Mouse (Mus musculus) CH12.LX (cell line): ENCODE results near the gene Sf3b4. TPM values are rescaled to one million over a fixed set of nuclear protein-coding genes. Genes with fewer than 3 reads are reported as not detected.

Experiments used
- DNase-seq: peaks from one replicate; pipeline ENCODE4 v3.0.0-alpha.2; 2013; ENCODE audit errors: extremely low read depth
- H3K27ac ChIP-seq: 2 replicates; pipeline ENCODE4 v1.5.1; 2012; ENCODE audit warnings: low read depth, mild to moderate bottlenecking, control low read depth, moderate library complexity; ENCODE audit not compliant: insufficient read depth
- H3K27me3 ChIP-seq: replicated peaks from 2 replicates; pipeline ENCODE3; 2012; ENCODE audit warnings: inconsistent platforms
- H3K36me3 ChIP-seq, 2 experiments: replicated peaks in 1 of 2; 2 replicates each; pipeline versions ENCODE3 to v1.6.1; 2012; ENCODE audit warnings: inconsistent platforms in 1 of 2, low read length in 1 of 2, mild to moderate bottlenecking in 1 of 2, mixed read lengths in 1 of 2, moderate library complexity in 1 of 2; ENCODE audit not compliant: control insufficient read depth in 1 of 2, insufficient read depth in 1 of 2
- H3K4me1 ChIP-seq, 2 experiments: 2 replicates each; pipeline ENCODE4 v1.6.1; 2012; ENCODE audit warnings: inconsistent platforms in 1 of 2, moderate library complexity in 1 of 2; ENCODE audit not compliant: insufficient read depth in 2 of 2, control insufficient read depth in 1 of 2
- H3K4me2 ChIP-seq: 2 replicates; pipeline ENCODE4 v1.6.1; 2012; ENCODE audit warnings: low read depth, mild to moderate bottlenecking, control low read depth; ENCODE audit not compliant: poor library complexity, insufficient read depth, severe bottlenecking
- H3K4me3 ChIP-seq, 3 experiments: fragments of 150-350 bp in 1 of 3; sonication (generic) in 1 of 3; replicated peaks in 1 of 3; 2 replicates each; pipeline versions ENCODE3 to v1.5.1; 2011 to 2012; ENCODE audit warnings: low read depth in 2 of 3, low read length in 2 of 3, mild to moderate bottlenecking in 2 of 3, moderate library complexity in 2 of 3, control low read depth in 1 of 3, improper control_type of control experiment in 1 of 3, inconsistent platforms in 1 of 3, mixed read lengths in 1 of 3; ENCODE audit not compliant: poor library complexity in 1 of 3
- H3K79me2 ChIP-seq: replicated peaks from 2 replicates; pipeline ENCODE4 v1.6.1; 2012; ENCODE audit warnings: mild to moderate bottlenecking, moderate library complexity; ENCODE audit not compliant: control insufficient read depth, poor library complexity, insufficient read depth, severe bottlenecking; ENCODE audit errors: extremely low read depth
- H3K9ac ChIP-seq: 2 replicates; pipeline ENCODE4 v1.6.1; 2012; ENCODE audit warnings: low read depth, mild to moderate bottlenecking, control low read depth, moderate library complexity; ENCODE audit not compliant: insufficient read depth
- H3K9me3 ChIP-seq: replicated peaks from 2 replicates; pipeline ENCODE3; 2012; ENCODE audit warnings: low read length, inconsistent platforms, mixed read lengths
- BHLHE40 ChIP-seq: IDR thresholded peaks from 2 replicates; pipeline ENCODE4 v1.6.1; 2011; ENCODE audit warnings: mild to moderate bottlenecking, low read depth, low read length, improper control_type of control experiment
- CHD2 ChIP-seq: IDR thresholded peaks from 2 replicates; pipeline ENCODE4 v1.6.1; 2011; ENCODE audit warnings: low read length, improper control_type of control experiment
- CTCF ChIP-seq, 2 experiments: IDR thresholded peaks in 1 of 2; conservative IDR thresholded peaks in 1 of 2; 2 replicates each; pipeline ENCODE4 v1.5.1; 2011 to 2012; ENCODE audit warnings: low read depth in 2 of 2, low read length in 2 of 2, improper control_type of control experiment in 1 of 2, inconsistent platforms in 1 of 2, mild to moderate bottlenecking in 1 of 2, moderate library complexity in 1 of 2
- E2F4 ChIP-seq: IDR thresholded peaks from 2 replicates; pipeline ENCODE4 v1.6.1; 2011; ENCODE audit warnings: low read depth, low read length, improper control_type of control experiment; ENCODE audit not compliant: insufficient replicate concordance
- ELF1 ChIP-seq: IDR thresholded peaks from 2 replicates; pipeline ENCODE4 v1.6.1; 2014; ENCODE audit warnings: low read depth, mild to moderate bottlenecking, inconsistent platforms, low read length, improper control_type of control experiment
- EP300 ChIP-seq: IDR thresholded peaks from 2 replicates; pipeline ENCODE4 v1.6.1; 2011; ENCODE audit warnings: low read length, improper control_type of control experiment
- ETS1 ChIP-seq: conservative IDR thresholded peaks from 2 replicates; pipeline ENCODE4 v1.6.1; 2012; ENCODE audit warnings: low read depth, mild to moderate bottlenecking, inconsistent platforms, low read length, improper control_type of control experiment, moderate library complexity
- GABPA ChIP-seq: IDR thresholded peaks from 2 replicates; pipeline ENCODE4 v1.6.1; 2012; ENCODE audit warnings: low read depth, low read length, improper control_type of control experiment, inconsistent platforms; ENCODE audit not compliant: insufficient replicate concordance
- HCFC1 ChIP-seq: IDR thresholded peaks from 2 replicates; pipeline ENCODE4 v1.6.1; 2012; ENCODE audit warnings: low read depth, mild to moderate bottlenecking, inconsistent platforms, low read length, improper control_type of control experiment
- IRF4 ChIP-seq: IDR thresholded peaks from 2 replicates; pipeline ENCODE4 v1.6.1; 2014; ENCODE audit warnings: low read depth, mild to moderate bottlenecking, inconsistent platforms, low read length, improper control_type of control experiment
- JUN ChIP-seq: IDR thresholded peaks from 2 replicates; pipeline ENCODE4 v1.6.1; 2011; ENCODE audit warnings: low read depth, mild to moderate bottlenecking, low read length, improper control_type of control experiment, moderate library complexity; ENCODE audit not compliant: insufficient read depth
- JUND ChIP-seq: conservative IDR thresholded peaks from 2 replicates; pipeline ENCODE4 v1.6.1; 2011; ENCODE audit warnings: low read depth, low read length, improper control_type of control experiment
- KAT2A ChIP-seq: IDR thresholded peaks from 2 replicates; pipeline ENCODE4 v1.6.1; 2012; ENCODE audit warnings: low read length, improper control_type of control experiment, inconsistent platforms; ENCODE audit not compliant: insufficient replicate concordance
- MAFK ChIP-seq: IDR thresholded peaks from 2 replicates; pipeline ENCODE4 v1.6.1; 2011; ENCODE audit warnings: low read length, improper control_type of control experiment; ENCODE audit not compliant: insufficient replicate concordance
- MAX ChIP-seq: IDR thresholded peaks from 2 replicates; pipeline ENCODE4 v1.6.1; 2011; ENCODE audit warnings: low read length, improper control_type of control experiment
- MAZ ChIP-seq: IDR thresholded peaks from 2 replicates; pipeline ENCODE4 v1.6.1; 2012; ENCODE audit warnings: low read depth, mild to moderate bottlenecking, inconsistent platforms, low read length, improper control_type of control experiment, moderate library complexity
- MEF2A ChIP-seq: IDR thresholded peaks from 2 replicates; pipeline ENCODE4 v1.6.1; 2014; ENCODE audit warnings: low read depth, mild to moderate bottlenecking, inconsistent platforms, low read length, improper control_type of control experiment, borderline replicate concordance
- MXI1 ChIP-seq: IDR thresholded peaks from 2 replicates; pipeline ENCODE4 v1.6.1; 2011; ENCODE audit warnings: mild to moderate bottlenecking, low read depth, low read length, improper control_type of control experiment
- MYC ChIP-seq: IDR thresholded peaks from 2 replicates; pipeline ENCODE4 v1.6.1; 2011; ENCODE audit warnings: low read depth, mild to moderate bottlenecking, improper control_type of control experiment, low read length
- NELFE ChIP-seq: IDR thresholded peaks from 2 replicates; pipeline ENCODE4 v1.6.1; 2011; ENCODE audit warnings: low read depth, low read length, improper control_type of control experiment
- NRF1 ChIP-seq: IDR thresholded peaks from 2 replicates; pipeline ENCODE4 v1.6.1; 2014; ENCODE audit warnings: low read depth, mild to moderate bottlenecking, inconsistent platforms, low read length, improper control_type of control experiment, moderate library complexity
- PAX5 ChIP-seq: IDR thresholded peaks from 2 replicates; pipeline ENCODE4 v1.6.1; 2012; ENCODE audit warnings: low read length, inconsistent platforms, mixed read lengths
- POLR2A ChIP-seq: IDR thresholded peaks from 2 replicates; pipeline ENCODE4 v1.6.1; 2011; ENCODE audit warnings: low read depth, mild to moderate bottlenecking, improper control_type of control experiment, low read length
- POLR2AphosphoS2 ChIP-seq: IDR thresholded peaks from 2 replicates; pipeline ENCODE4 v1.6.1; 2011; ENCODE audit warnings: low read depth, low read length, improper control_type of control experiment
- RAD21 ChIP-seq: IDR thresholded peaks from 2 replicates; pipeline ENCODE4 v1.6.1; 2011; ENCODE audit warnings: low read depth, mild to moderate bottlenecking, low read length, improper control_type of control experiment, moderate library complexity
- RCOR1 ChIP-seq: conservative IDR thresholded peaks from 2 replicates; pipeline ENCODE4 v1.6.1; 2012; ENCODE audit warnings: low read depth, mild to moderate bottlenecking, inconsistent platforms, low read length, improper control_type of control experiment
- SIN3A ChIP-seq: IDR thresholded peaks from 2 replicates; pipeline ENCODE4 v1.6.1; 2012; ENCODE audit warnings: low read length, improper control_type of control experiment, inconsistent platforms
- SMC3 ChIP-seq: IDR thresholded peaks from 2 replicates; pipeline ENCODE4 v1.6.1; 2011; ENCODE audit warnings: low read depth, low read length, improper control_type of control experiment
- TBP ChIP-seq: conservative IDR thresholded peaks from 2 replicates; pipeline ENCODE4 v1.6.1; 2011; ENCODE audit warnings: low read depth, low read length, improper control_type of control experiment
- TCF12 ChIP-seq: IDR thresholded peaks from 2 replicates; pipeline ENCODE4 v1.6.1; 2014; ENCODE audit warnings: low read depth, mild to moderate bottlenecking, inconsistent platforms, low read length, improper control_type of control experiment
- UBTF ChIP-seq: IDR thresholded peaks from 2 replicates; pipeline ENCODE4 v1.6.1; 2012; ENCODE audit warnings: low read depth, mild to moderate bottlenecking, inconsistent platforms, low read length, improper control_type of control experiment, moderate library complexity
- USF1 ChIP-seq: IDR thresholded peaks from 2 replicates; pipeline ENCODE4 v1.6.1; 2014; ENCODE audit warnings: low read depth, mild to moderate bottlenecking, inconsistent platforms, low read length, improper control_type of control experiment
- USF2 ChIP-seq: conservative IDR thresholded peaks from 2 replicates; pipeline ENCODE4 v1.6.1; 2011; ENCODE audit warnings: low read depth, low read length, improper control_type of control experiment
- ZC3H11A ChIP-seq: IDR thresholded peaks from 2 replicates; pipeline ENCODE4 v1.6.1; 2012; ENCODE audit warnings: low read depth, mild to moderate bottlenecking, inconsistent platforms, low read length, improper control_type of control experiment
- ZKSCAN1 ChIP-seq: IDR thresholded peaks from 2 replicates; pipeline ENCODE4 v1.6.1; 2012; ENCODE audit warnings: low read depth, inconsistent platforms, low read length, improper control_type of control experiment, borderline replicate concordance
- ZMIZ1 ChIP-seq: IDR thresholded peaks from 2 replicates; pipeline ENCODE4 v1.6.1; 2012; ENCODE audit warnings: low read depth, mild to moderate bottlenecking, inconsistent platforms, low read length, improper control_type of control experiment
- ZNF384 ChIP-seq: IDR thresholded peaks from 2 replicates; pipeline ENCODE4 v1.6.1; 2012; ENCODE audit warnings: low read depth, low read length, improper control_type of control experiment, inconsistent platforms
- dilution Hi-C: fragments of 300-500 bp; cut with MboI; formaldehyde crosslinking; loops from 2 replicates; pipeline ENCODE4 v1.14.3; 2020; ENCODE audit warnings: low sequenced_read_pairs; ENCODE audit not compliant: extremely low pct_unique_long_range_greater_than_20kb, extremely low pct_ligation_motif_present
- in situ Hi-C: fragments of 300-500 bp; cut with MboI; formaldehyde crosslinking; loops from 3 replicates; pipeline ENCODE4 v1.14.3; 2019; ENCODE audit warnings: low sequenced_read_pairs, low pct_ligation_motif_present, low pct_unique_long_range_greater_than_20kb, mixed read lengths
- polyA plus RNA-seq: library from polyadenylated mRNA; unstranded; fragments of >175 nt; gene quantifications from 2 replicates; pipeline ENCODE4 v1.2.1, GENCODE M21; 2012; ENCODE audit warnings: low read depth; ENCODE audit not compliant: insufficient read length
- total RNA-seq, 2 experiments: library from RNA; depleted of rRNA; stranded (reverse); fragments of 300-350 nt in 1 of 2; fragments of >200 nt in 1 of 2; gene quantifications; 2 replicates each; pipeline ENCODE4 v1.2.3; 2012 to 2014

Sf3b4 gene
- total RNA-seq (2012; rRNA removed) (47.9 and 60.6 TPM in 2 replicates), total RNA-seq (2014; rRNA removed) (33.7 and 38.1 TPM in 2 replicates), polyA plus RNA-seq (114 and 147 TPM in 2 replicates)

- DNase-seq = peak; percentile 91
- Histone ChIP-seq H3K9ac (peak within 1 kb of the TSS; percentile 98), H3K4me2 (peak within 1 kb of the TSS; percentile 96), H3K36me3 (peaks cover 38 to 62% of the 10 kb centered on the region in 2 experiments), H3K9me3 (no peaks in the 10 kb centered on the region), H3K79me2 (peaks cover 37% of the 10 kb centered on the region), H3K4me3 (peak within 1 kb of the TSS; percentile 65 to 99 (median 96)), H3K4me1 (peaks cover 8 to 47% of the 10 kb centered on the region in 2 experiments), H3K27ac (peak within 1 kb of the TSS; percentile 94), H3K27me3 (no peaks in the 10 kb centered on the region)
- dilution Hi-C loops (no loop called here), in situ Hi-C loops (no loop called here)
- TF ChIP-seq ZKSCAN1 = no peak
- peak; percentile 60 for TF ChIP-seq TBP
- TF ChIP-seq ZMIZ1 = peak; percentile 93
- no peak for TF ChIP-seq JUND
- peak; percentile 66 for TF ChIP-seq MYC
- no peak for TF ChIP-seq PAX5
- TF ChIP-seq KAT2A = peak; percentile 90
- TF ChIP-seq USF1 = no peak
- no peak; the same call in 1 of the 2 replicates for TF ChIP-seq GABPA
- no peak; the same call in 1 of the 2 replicates for TF ChIP-seq RCOR1
- peak; percentile 78 for TF ChIP-seq TCF12
- TF ChIP-seq MEF2A = no peak; the same call in 1 of the 2 replicates
- TF ChIP-seq RAD21 = no peak
- no peak for TF ChIP-seq ETS1
- TF ChIP-seq ZNF384 = no peak
- TF ChIP-seq MAZ = peak; percentile 97
- TF ChIP-seq E2F4 = no peak
- no peak for TF ChIP-seq USF2
- TF ChIP-seq ZC3H11A = no peak
- peak; percentile 85 for TF ChIP-seq ELF1
- peak; percentile 87 for TF ChIP-seq CHD2
- TF ChIP-seq MXI1 = no peak; the same call in 1 of the 2 replicates
- TF ChIP-seq SIN3A = peak; percentile 83
- TF ChIP-seq MAFK = no peak
- no peak for TF ChIP-seq EP300
- TF ChIP-seq JUN = no peak
- peak; percentile 91; the same call in 1 of the 2 replicates for TF ChIP-seq POLR2AphosphoS2
- TF ChIP-seq SMC3 = no peak
- TF ChIP-seq IRF4 = no peak; the same call in 1 of the 2 replicates
- peak; percentile 96 for TF ChIP-seq NELFE
- no peak for TF ChIP-seq UBTF
- TF ChIP-seq BHLHE40 = no peak
- peak; percentile 97 for TF ChIP-seq POLR2A
- TF ChIP-seq CTCF (conservative IDR thresholded peaks at IDR 0.05 in 1 of 2, IDR thresholded peaks at IDR 0.05 in 1 of 2; ENCODE audit: low read depth in 2 of 2, low read length in 2 of 2) = no peak
- TF ChIP-seq MAX = no peak
- peak; percentile 91 for TF ChIP-seq HCFC1
- TF ChIP-seq NRF1 = peak; percentile 45; the same call in 1 of the 2 replicates
Measured at GRCm38 (mm10) chr3:96172197-96173178, at the start of gene Sf3b4. TSS of gene Sf3b4 (plus strand) at chr3:96172332.
